Mouse (Mus musculus): Measurements from ENCODE around the gene Tbc1d8b. TPM values are rescaled to one million over a fixed set of nuclear protein-coding genes. Genes with fewer than 3 reads are reported as not detected.

The Tbc1d8b gene
- polyA plus RNA-seq, 1 experiment from 2014 or later, result 2.9 TPM

- no peak overlapping the region for H3K9ac ChIP-seq (ENCODE audit: low read depth, low read length)
- H3K4me3 ChIP-seq (ENCODE audit: low read depth, low read length), result no peak overlapping the region
- no peaks in the 10 kb centered on the region for H3K27me3 ChIP-seq (replicated peaks; ENCODE audit: control insufficient read depth, insufficient read depth, low read length)
- WGBS, result 41% methylated on average over 1 of the region's 1 CpGs
- peak; percentile 44 for TF ChIP-seq CTCF (IDR thresholded peaks at IDR 0.05; ENCODE audit: low read depth)
- H3K4me1 ChIP-seq (replicated peaks; ENCODE audit: control insufficient read depth, insufficient read depth, low read length), result no peaks in the 10 kb centered on the region
- no peak overlapping the region for H3K4me2 ChIP-seq (replicated peaks; ENCODE audit: low read depth)
- no peak overlapping the region for H3K27ac ChIP-seq (ENCODE audit: low read depth, low read length)
- H3K9me3 ChIP-seq (ENCODE audit: control insufficient read depth), result no peaks in the 10 kb centered on the region
- no peak for ATAC-seq
- H3K36me3 ChIP-seq (ENCODE audit: control insufficient read depth, insufficient read depth), result no peaks in the 10 kb centered on the region
Observed at GRCm38 (mm10) chrX:139662111-139662510, 22.7 kb upstream of the Tbc1d8b start.

- 74% methylated on average over 2 of the region's 2 CpGs for WGBS
Observed at GRCm38 (mm10) chrX:139665829-139666228, 19.0 kb upstream of the Tbc1d8b start.

GRCm38 (mm10) chrX:139684410-139684774, 404 bp upstream of the Tbc1d8b start:
- 26% methylated on average over 8 of the region's 8 CpGs for WGBS
- Histone ChIP-seq H3K9me3 (ENCODE audit: control insufficient read depth) (no peaks in the 10 kb centered on the region), H3K4me1 (replicated peaks; ENCODE audit: control insufficient read depth, insufficient read depth, low read length) (no peaks in the 10 kb centered on the region), H3K9ac (ENCODE audit: low read depth, low read length) (peak overlapping the region; percentile 45; the same call in 1 of the 2 replicates), H3K4me2 (replicated peaks; ENCODE audit: low read depth) (peak overlapping the region; percentile 62), H3K4me3 (ENCODE audit: low read depth, low read length) (peak overlapping the region; percentile 56), H3K27me3 (replicated peaks; ENCODE audit: control insufficient read depth, insufficient read depth, low read length) (no peaks in the 10 kb centered on the region), H3K27ac (ENCODE audit: low read depth, low read length) (peak overlapping the region; percentile 68; the same call in 1 of the 2 replicates), H3K36me3 (ENCODE audit: control insufficient read depth, insufficient read depth) (no peaks in the 10 kb centered on the region)
- ATAC-seq, result peak; percentile 46
- no peak for TF ChIP-seq CTCF (IDR thresholded peaks at IDR 0.05; ENCODE audit: low read depth)

More at GRCm38 (mm10) chrX:139665829-139666228, 19.0 kb upstream of the Tbc1d8b start:
- Histone ChIP-seq H3K9me3 (ENCODE audit: control insufficient read depth) (no peaks in the 10 kb centered on the region), H3K9ac (ENCODE audit: low read depth, low read length) (no peak overlapping the region), H3K4me3 (ENCODE audit: low read depth, low read length) (no peak overlapping the region), H3K4me2 (replicated peaks; ENCODE audit: low read depth) (no peak overlapping the region), H3K27ac (ENCODE audit: low read depth, low read length) (no peak overlapping the region), H3K27me3 (replicated peaks; ENCODE audit: control insufficient read depth, insufficient read depth, low read length) (no peaks in the 10 kb centered on the region), H3K4me1 (replicated peaks; ENCODE audit: control insufficient read depth, insufficient read depth, low read length) (no peaks in the 10 kb centered on the region), H3K36me3 (ENCODE audit: control insufficient read depth, insufficient read depth) (no peaks in the 10 kb centered on the region)
- ATAC-seq, result no peak
- peak; percentile 61 for TF ChIP-seq CTCF (IDR thresholded peaks at IDR 0.05; ENCODE audit: low read depth)

GRCm38 (mm10) chrX:139714381-139714780, 29.6 kb downstream of the Tbc1d8b start, which contains the start of gene Gm15013:
Gm15013 (minus strand) TSS chrX:139714481.
- Histone ChIP-seq H3K9me3 (ENCODE audit: control insufficient read depth) (no peaks in the 10 kb centered on the region), H3K27ac (ENCODE audit: low read depth, low read length) (no peak within 1 kb of the TSS), H3K4me2 (replicated peaks; ENCODE audit: low read depth) (no peak within 1 kb of the TSS), H3K4me3 (ENCODE audit: low read depth, low read length) (no peak within 1 kb of the TSS), H3K27me3 (replicated peaks; ENCODE audit: control insufficient read depth, insufficient read depth, low read length) (no peaks in the 10 kb centered on the region), H3K9ac (ENCODE audit: low read depth, low read length) (no peak within 1 kb of the TSS), H3K4me1 (replicated peaks; ENCODE audit: control insufficient read depth, insufficient read depth, low read length) (no peaks in the 10 kb centered on the region), H3K36me3 (ENCODE audit: control insufficient read depth, insufficient read depth) (no peaks in the 10 kb centered on the region; the same call in 1 of the 2 replicates)
- TF ChIP-seq CTCF (IDR thresholded peaks at IDR 0.05; ENCODE audit: low read depth), result no peak
- WGBS, result 98% methylated on average over 8 of the region's 8 CpGs
- ATAC-seq, result no peak

GRCm38 (mm10) chrX:139722350-139722749, 37.6 kb downstream of the Tbc1d8b start:
- no peak for ATAC-seq
- H3K4me3 ChIP-seq (ENCODE audit: low read depth, low read length), result no peak overlapping the region
- no peaks in the 10 kb centered on the region for H3K9me3 ChIP-seq (ENCODE audit: control insufficient read depth)
- H3K4me1 ChIP-seq (replicated peaks; ENCODE audit: control insufficient read depth, insufficient read depth, low read length), result no peaks in the 10 kb centered on the region
- WGBS, result 97% methylated on average over 2 of the region's 2 CpGs
- no peak overlapping the region for H3K27ac ChIP-seq (ENCODE audit: low read depth, low read length)
- H3K9ac ChIP-seq (ENCODE audit: low read depth, low read length), result no peak overlapping the region
- peaks cover 5% of the 10 kb centered on the region; the same call in 1 of the 2 replicates for H3K36me3 ChIP-seq (ENCODE audit: control insufficient read depth, insufficient read depth)
- TF ChIP-seq CTCF (IDR thresholded peaks at IDR 0.05; ENCODE audit: low read depth), result no peak
- H3K27me3 ChIP-seq (replicated peaks; ENCODE audit: control insufficient read depth, insufficient read depth, low read length), result no peaks in the 10 kb centered on the region
- H3K4me2 ChIP-seq (replicated peaks; ENCODE audit: low read depth), result no peak overlapping the region

GRCm38 (mm10) chrX:139730541-139730940, 45.7 kb downstream of the Tbc1d8b start:
- Histone ChIP-seq H3K4me2 (replicated peaks; ENCODE audit: low read depth) (no peak overlapping the region), H3K9ac (ENCODE audit: low read depth, low read length) (no peak overlapping the region), H3K4me3 (ENCODE audit: low read depth, low read length) (no peak overlapping the region), H3K27ac (ENCODE audit: low read depth, low read length) (peak overlapping the region; percentile 68), H3K9me3 (ENCODE audit: control insufficient read depth) (no peaks in the 10 kb centered on the region), H3K27me3 (replicated peaks; ENCODE audit: control insufficient read depth, insufficient read depth, low read length) (no peaks in the 10 kb centered on the region), H3K36me3 (ENCODE audit: control insufficient read depth, insufficient read depth) (peaks cover 4% of the 10 kb centered on the region; the same call in 1 of the 2 replicates), H3K4me1 (replicated peaks; ENCODE audit: control insufficient read depth, insufficient read depth, low read length) (no peaks in the 10 kb centered on the region)
- WGBS, result 42% methylated on average over 3 of the region's 3 CpGs
- no peak for TF ChIP-seq CTCF (IDR thresholded peaks at IDR 0.05; ENCODE audit: low read depth)
- peak; percentile 97 for ATAC-seq

- WGBS, result 84% methylated on average over 5 of the region's 5 CpGs
- Histone ChIP-seq H3K4me1 (replicated peaks; ENCODE audit: control insufficient read depth, insufficient read depth, low read length) (no peaks in the 10 kb centered on the region), H3K36me3 (ENCODE audit: control insufficient read depth, insufficient read depth) (no peaks in the 10 kb centered on the region), H3K4me2 (replicated peaks; ENCODE audit: low read depth) (no peak overlapping the region), H3K27me3 (replicated peaks; ENCODE audit: control insufficient read depth, insufficient read depth, low read length) (no peaks in the 10 kb centered on the region), H3K9me3 (ENCODE audit: control insufficient read depth) (no peaks in the 10 kb centered on the region), H3K27ac (ENCODE audit: low read depth, low read length) (no peak overlapping the region), H3K9ac (ENCODE audit: low read depth, low read length) (no peak overlapping the region), H3K4me3 (ENCODE audit: low read depth, low read length) (no peak overlapping the region)
- no peak for ATAC-seq
- TF ChIP-seq CTCF (IDR thresholded peaks at IDR 0.05; ENCODE audit: low read depth), result no peak
Observed at GRCm38 (mm10) chrX:139737066-139737465, 52.3 kb downstream of the Tbc1d8b start.
